Mouse (Mus musculus): ENCODE measurements around the gene Lrba.

GRCm38 (mm10) chr3:86762036-86762415 lies 537.5 kb downstream of the Lrba start:
- TF ChIP-seq CTCF (IDR thresholded peaks at IDR 0.05; ENCODE audit: control insufficient read depth, insufficient read depth, insufficient replicate concordance, low read depth, low read length) (no peak), POLR2A (IDR thresholded peaks at IDR 0.05; ENCODE audit: control insufficient read depth, low read depth, low read length) (no peak)

All from testis, adult 2 months (tissue).